Comparison of ENCODE assay signal across 8 mouse cellular contexts in the genomic region with DNA sequence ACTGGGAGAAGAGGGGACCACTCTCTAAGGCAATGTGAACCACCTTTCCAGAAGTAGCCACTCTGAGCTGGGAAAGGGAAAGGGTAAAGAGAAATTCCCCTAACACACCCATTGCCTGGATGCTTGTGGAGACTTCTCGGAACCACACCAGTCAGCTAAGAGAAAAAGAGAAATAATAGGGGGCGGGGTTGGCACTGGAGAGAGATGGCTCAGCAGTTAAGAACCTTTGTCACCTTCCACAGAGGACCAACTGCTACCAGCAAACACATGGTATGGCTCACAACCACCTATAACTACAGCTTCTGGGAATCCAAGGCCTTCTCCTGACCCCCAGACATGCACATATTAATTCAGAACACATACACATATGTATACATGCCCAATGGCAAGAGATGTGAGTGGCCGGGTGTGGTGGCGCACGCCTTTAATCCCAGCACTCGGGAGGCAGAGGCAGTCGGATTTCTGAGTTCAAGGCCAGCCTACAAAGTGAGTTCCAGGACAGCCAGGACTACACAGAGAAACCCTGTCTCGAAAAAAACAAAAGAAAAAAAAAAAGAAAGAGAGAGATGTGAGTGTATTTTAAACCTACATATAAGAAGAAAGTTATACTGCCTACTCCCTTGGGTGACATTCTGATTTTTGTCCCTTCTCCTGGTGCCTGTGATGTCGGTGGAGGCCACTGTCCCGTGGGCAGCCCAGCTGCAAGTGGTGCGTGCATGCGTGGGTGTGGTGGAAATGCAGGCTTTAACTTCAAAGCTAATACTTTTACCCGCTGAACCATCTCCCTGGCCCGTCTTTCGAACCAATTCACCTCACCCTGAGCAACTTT. TPM values are rescaled to one million over a fixed set of nuclear protein-coding genes. Genes with fewer than 3 reads are reported as not detected.
DNase-seq lines count a peak whose midpoint lies in the region; ATAC-seq lines count a peak whose summit lies in the region.

No protein-coding gene starts in this region.

- H3K36me3 ChIP-seq in forebrain, embryonic 13.5 days (ENCODE audit: poor library complexity, severe bottlenecking) = no peaks in the 10 kb centered on the region
- no peaks in the 10 kb centered on the region for H3K36me3 ChIP-seq in forebrain, embryonic 16.5 days (ENCODE audit: control insufficient read depth, insufficient read depth)
- H3K36me3 ChIP-seq in liver, embryonic 12.5 days = peaks cover 16% of the 10 kb centered on the region

- peak; percentile 18 for DNase-seq in thymus, postnatal 0 days (ENCODE audit: low spot score)
- DNase-seq in thymus, adult 18-20 months = no peak
- DNase-seq in right cerebral cortex, postnatal 36 days (ENCODE audit: low spot score in 2 of 2) = no peak
- DNase-seq in ovary, postnatal 10 days (ENCODE audit: low spot score) = no peak
- no peak for DNase-seq in layer of hippocampus, adult 9-11 months

- H3K4me1 ChIP-seq in forebrain, embryonic 13.5 days = peaks cover 11% of the 10 kb centered on the region; the same call in 1 of the 2 replicates
- peaks cover 9% of the 10 kb centered on the region for H3K4me1 ChIP-seq in forebrain, embryonic 16.5 days (replicated peaks; ENCODE audit: control insufficient read depth, insufficient read depth, low read length)
- peaks cover 55% of the 10 kb centered on the region for H3K4me1 ChIP-seq in liver, embryonic 12.5 days

- no peak overlapping the region for H3K4me3 ChIP-seq in forebrain, embryonic 13.5 days
- no peak overlapping the region for H3K4me3 ChIP-seq in forebrain, embryonic 16.5 days (replicated peaks; ENCODE audit: low read length)
- H3K4me3 ChIP-seq in liver, embryonic 12.5 days = peak overlapping the region; percentile 78

- WGBS in forebrain, embryonic 13.5 days = 84% methylated on average over 15 of the region's 15 CpGs
- WGBS in forebrain, embryonic 16.5 days = 85% methylated on average over 15 of the region's 15 CpGs
- WGBS in liver, embryonic 12.5 days (ENCODE audit: insufficient replicate concordance) = 30% methylated on average over 15 of the region's 15 CpGs

- no peak for ATAC-seq in forebrain, embryonic 13.5 days
- ATAC-seq in forebrain, embryonic 16.5 days = no peak
- no peak for ATAC-seq in liver, embryonic 12.5 days

- H3K27me3 ChIP-seq in forebrain, embryonic 13.5 days = peaks cover 10% of the 10 kb centered on the region; the same call in 1 of the 2 replicates
- H3K27me3 ChIP-seq in forebrain, embryonic 16.5 days (replicated peaks; ENCODE audit: control insufficient read depth, insufficient read depth, low read length) = 0 out of 2 replicates have a peak, but pooled peaks cover 4% of the 10 kb centered on the region
- no peaks in the 10 kb centered on the region for H3K27me3 ChIP-seq in liver, embryonic 12.5 days (replicated peaks)

- H3K4me2 ChIP-seq in forebrain, embryonic 13.5 days = 0 out of 2 replicates have a peak overlapping the region, but pooled peaks have one; percentile 63
- H3K4me2 ChIP-seq in forebrain, embryonic 16.5 days (ENCODE audit: low read length) = no peak overlapping the region
- H3K4me2 ChIP-seq in liver, embryonic 12.5 days = peak overlapping the region; percentile 86

- no peak overlapping the region for H3K27ac ChIP-seq in forebrain, embryonic 13.5 days
- no peak overlapping the region for H3K27ac ChIP-seq in forebrain, embryonic 16.5 days (ENCODE audit: low read length)
- peak overlapping the region; percentile 89 for H3K27ac ChIP-seq in liver, embryonic 12.5 days

- H3K9ac ChIP-seq in forebrain, embryonic 13.5 days = no peak overlapping the region
- H3K9ac ChIP-seq in forebrain, embryonic 16.5 days (replicated peaks; ENCODE audit: low read depth, low read length) = no peak overlapping the region
- peak overlapping the region; percentile 76 for H3K9ac ChIP-seq in liver, embryonic 12.5 days

- H3K9me3 ChIP-seq in forebrain, embryonic 13.5 days (replicated peaks) = no peaks in the 10 kb centered on the region
- no peaks in the 10 kb centered on the region for H3K9me3 ChIP-seq in forebrain, embryonic 16.5 days (ENCODE audit: control insufficient read depth, low read length)
- no peaks in the 10 kb centered on the region for H3K9me3 ChIP-seq in liver, embryonic 12.5 days (replicated peaks)

RNA-seq across cellular contexts. Expression of gene Apobec3, which starts 1.8 kb away (rescaled TPM):
- 5.8 and 6.6 TPM in 2 replicates for polyA plus RNA-seq in forebrain, embryonic 13.5 days (2015; fragmentation: Nextera tagmentation; extraction: Ambion mirVana)
- polyA plus RNA-seq in forebrain, embryonic 16.5 days (2015; fragmentation: Nextera tagmentation; extraction: Ambion mirVana) = 6.7 and 8.5 TPM in 2 replicates
- 149 and 159 TPM in 2 replicates for polyA plus RNA-seq in thymus, postnatal 0 days (2015; fragmentation: Nextera tagmentation; extraction: Ambion mirVana)
- 54.7 and 57.4 TPM in 2 replicates for polyA plus RNA-seq in liver, embryonic 12.5 days (2016; fragmentation: Nextera tagmentation; extraction: Ambion mirVana)

RNA-seq across cellular contexts. Expression of gene Cbx6, which starts 58.7 kb away (rescaled TPM):
- polyA plus RNA-seq in forebrain, embryonic 13.5 days (2015; fragmentation: Nextera tagmentation; extraction: Ambion mirVana) = 39.0 and 43.8 TPM in 2 replicates
- 49.3 and 53.2 TPM in 2 replicates for polyA plus RNA-seq in forebrain, embryonic 16.5 days (2015; fragmentation: Nextera tagmentation; extraction: Ambion mirVana)
- 54.9 and 55.9 TPM in 2 replicates for polyA plus RNA-seq in thymus, postnatal 0 days (2015; fragmentation: Nextera tagmentation; extraction: Ambion mirVana)
- polyA plus RNA-seq in liver, embryonic 12.5 days (2016; fragmentation: Nextera tagmentation; extraction: Ambion mirVana) = 11.2 and 11.7 TPM in 2 replicates

RNA-seq across cellular contexts. Expression of gene Npcd, which starts 59.2 kb away (rescaled TPM):
- polyA plus RNA-seq in forebrain, embryonic 13.5 days (2015; fragmentation: Nextera tagmentation; extraction: Ambion mirVana) = not detected in 2 replicates
- 1.4 TPM in 1 of 2 replicates, not detected in the other for polyA plus RNA-seq in forebrain, embryonic 16.5 days (2015; fragmentation: Nextera tagmentation; extraction: Ambion mirVana)
- not detected in 2 replicates for polyA plus RNA-seq in thymus, postnatal 0 days (2015; fragmentation: Nextera tagmentation; extraction: Ambion mirVana)
- polyA plus RNA-seq in liver, embryonic 12.5 days (2016; fragmentation: Nextera tagmentation; extraction: Ambion mirVana) = not detected in 2 replicates
